Mouse (Mus musculus): ENCODE data around the gene Gm49354. TPM values are rescaled to one million over a fixed set of nuclear protein-coding genes. Genes with fewer than 3 reads are reported as not detected.
"Not testable (repeated sequence)": the region's sequence is repeated elsewhere in the genome, so short reads cannot be mapped to it uniquely, and the experiment has no call there.

The Gm49354 gene
- polyA plus RNA-seq, 1 experiment: not detected

DNA sequence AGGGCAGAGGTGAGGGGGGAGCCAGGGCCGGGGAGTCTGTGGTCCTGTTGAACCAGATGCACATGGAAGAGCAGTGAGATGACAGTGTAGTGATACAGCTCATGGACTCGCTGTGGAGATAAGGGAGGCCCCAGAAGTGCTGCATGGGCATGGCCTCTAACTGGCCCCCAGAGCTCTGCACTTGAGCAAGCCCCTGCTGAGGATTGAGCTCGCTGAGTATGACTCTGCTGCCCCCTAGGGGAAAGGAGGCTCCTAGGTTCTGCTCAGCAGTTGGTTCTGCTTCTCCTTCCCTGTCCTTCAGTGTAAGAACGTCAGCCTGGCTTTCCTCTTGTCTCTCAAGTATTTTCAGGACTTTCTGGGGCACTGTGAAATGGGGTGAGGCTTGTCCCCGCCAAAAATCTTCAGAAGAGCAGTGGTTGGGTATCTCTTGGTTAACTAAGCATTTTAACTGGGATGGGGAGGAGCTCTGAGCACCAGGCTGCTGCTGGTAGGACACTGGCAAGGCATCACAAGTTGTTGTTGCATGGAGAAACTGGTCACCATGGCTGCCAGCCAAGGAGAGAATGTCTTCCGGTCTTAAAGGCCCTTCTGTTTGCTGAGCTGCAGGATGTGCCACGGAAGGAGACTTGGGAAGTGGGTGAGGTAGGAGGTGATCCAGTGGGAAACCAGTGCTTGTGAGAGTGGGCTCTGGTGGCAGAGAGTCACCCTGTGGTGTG is 53.5 kb downstream of the Gm49354 start:
- no peaks in the 10 kb centered on the region for H3K36me3 ChIP-seq (ENCODE audit: control insufficient read depth, insufficient read depth, low read length)
- peaks cover 14% of the 10 kb centered on the region for H3K4me1 ChIP-seq (ENCODE audit: control insufficient read depth, insufficient read depth, low read length)
- H3K27ac ChIP-seq (ENCODE audit: control insufficient read depth, insufficient read depth, low read depth, low read length): no peak overlapping the region
- peak; percentile 72; the same call in 1 of the 2 replicates for TF ChIP-seq CTCF (IDR thresholded peaks at IDR 0.05; ENCODE audit: control insufficient read depth, insufficient read depth, insufficient replicate concordance, low read depth, low read length)
- no peak for TF ChIP-seq POLR2A (IDR thresholded peaks at IDR 0.05; ENCODE audit: control insufficient read depth, low read depth, low read length)
- no peaks in the 10 kb centered on the region for H3K27me3 ChIP-seq (ENCODE audit: control insufficient read depth, insufficient read depth, low read length)
- H3K4me3 ChIP-seq (ENCODE audit: control insufficient read depth, low read depth, low read length): peak overlapping the region; percentile 83

DNA sequence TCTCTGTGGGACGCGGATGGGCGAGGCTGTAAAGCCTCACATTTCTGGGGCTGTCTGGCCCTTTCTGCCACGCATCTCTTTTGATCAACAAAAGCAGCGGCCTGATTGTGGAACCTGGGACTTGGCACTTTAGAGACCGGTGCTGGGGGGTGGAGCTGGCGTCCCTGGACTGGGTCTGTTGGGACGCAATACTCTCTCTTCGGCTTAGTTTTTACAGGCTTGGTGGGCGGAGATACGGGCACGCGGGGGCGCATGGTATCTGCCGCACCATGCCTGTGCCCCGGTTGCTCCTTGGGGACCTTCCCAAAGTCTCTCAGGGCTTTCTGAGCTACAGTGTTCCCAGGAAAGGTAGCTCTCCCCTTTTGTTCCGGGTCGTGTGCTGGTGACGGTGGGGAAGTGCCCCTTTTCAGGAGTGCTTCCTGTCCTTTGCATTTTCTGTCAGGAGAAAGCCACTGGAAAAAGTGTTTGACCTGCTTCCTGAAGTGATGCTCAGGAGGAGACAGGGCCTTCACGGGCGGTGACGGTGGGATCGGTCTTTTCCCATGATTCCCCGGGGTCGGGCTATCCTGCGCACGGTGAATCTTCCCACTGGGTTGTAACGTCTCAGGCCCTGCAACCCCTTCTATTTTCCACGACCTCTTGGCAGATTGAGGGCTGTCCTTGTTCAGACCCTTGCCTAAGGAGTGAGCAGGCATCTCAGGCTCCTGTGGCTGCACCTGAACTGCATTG is 55.7 kb downstream of the Gm49354 start:
- Histone ChIP-seq H3K27me3 (ENCODE audit: control insufficient read depth, insufficient read depth, low read length) (no peaks in the 10 kb centered on the region), H3K27ac (ENCODE audit: control insufficient read depth, insufficient read depth, low read depth, low read length) (peak overlapping the region; percentile 65), H3K4me3 (ENCODE audit: control insufficient read depth, low read depth, low read length) (peak overlapping the region; percentile 82), H3K4me1 (ENCODE audit: control insufficient read depth, insufficient read depth, low read length) (peaks cover 14% of the 10 kb centered on the region), H3K36me3 (ENCODE audit: control insufficient read depth, insufficient read depth, low read length) (no peaks in the 10 kb centered on the region)
- no peak for TF ChIP-seq CTCF (IDR thresholded peaks at IDR 0.05; ENCODE audit: control insufficient read depth, insufficient read depth, insufficient replicate concordance, low read depth, low read length)
- TF ChIP-seq POLR2A (IDR thresholded peaks at IDR 0.05; ENCODE audit: control insufficient read depth, low read depth, low read length): peak; percentile 65; the same call in 1 of the 2 replicates

DNA sequence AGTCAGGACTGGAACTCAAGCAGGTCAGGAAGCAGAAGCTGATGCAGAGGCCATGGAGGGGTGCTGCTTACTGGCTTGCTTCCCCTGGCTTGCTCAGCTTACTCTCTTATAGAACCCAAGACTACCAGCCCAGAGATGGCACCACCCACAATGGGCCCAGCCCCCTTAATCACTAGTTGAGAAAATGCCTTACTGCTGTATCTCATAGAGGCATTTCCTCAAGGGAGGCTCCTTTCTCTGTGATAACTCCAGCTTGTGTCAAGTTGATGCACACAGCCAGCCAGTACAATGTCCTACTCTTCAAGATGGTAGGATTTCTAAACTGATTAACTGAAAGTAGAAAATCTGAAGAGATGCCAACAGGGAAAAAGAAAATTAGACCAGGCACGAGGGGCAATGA is 60.0 kb downstream of the Gm49354 start:
- H3K4me3 ChIP-seq (ENCODE audit: control insufficient read depth, low read depth, low read length); H3K4me1 ChIP-seq (ENCODE audit: control insufficient read depth, insufficient read depth, low read length); H3K36me3 ChIP-seq (ENCODE audit: control insufficient read depth, insufficient read depth, low read length); H3K27ac ChIP-seq (ENCODE audit: control insufficient read depth, insufficient read depth, low read depth, low read length); H3K27me3 ChIP-seq (ENCODE audit: control insufficient read depth, insufficient read depth, low read length): not testable (repeated sequence)

DNA sequence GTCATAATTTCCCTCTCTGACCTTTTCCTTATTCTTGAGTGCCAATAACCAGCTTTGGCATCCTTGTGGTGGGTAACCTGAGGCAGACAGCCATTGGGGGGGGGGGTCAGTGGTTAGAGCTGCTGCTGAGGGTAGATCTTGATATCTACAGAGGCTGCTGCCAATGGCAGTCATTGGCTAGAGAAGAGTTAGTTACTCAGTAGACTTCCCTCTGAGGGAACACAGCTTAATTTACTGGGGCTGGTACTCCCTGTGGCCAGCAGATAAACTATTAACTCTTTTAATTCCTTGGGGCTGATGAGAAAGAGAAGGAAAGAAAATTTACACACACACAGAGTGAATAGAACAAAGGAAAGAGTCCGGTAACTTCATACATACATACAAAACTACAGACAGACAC is 62.6 kb downstream of the Gm49354 start:
- Histone ChIP-seq H3K27ac (ENCODE audit: control insufficient read depth, insufficient read depth, low read depth, low read length) (no peak overlapping the region), H3K36me3 (ENCODE audit: control insufficient read depth, insufficient read depth, low read length) (no peaks in the 10 kb centered on the region), H3K27me3 (ENCODE audit: control insufficient read depth, insufficient read depth, low read length) (no peaks in the 10 kb centered on the region), H3K4me1 (ENCODE audit: control insufficient read depth, insufficient read depth, low read length) (no peaks in the 10 kb centered on the region; the same call in 1 of the 2 replicates), H3K4me3 (ENCODE audit: control insufficient read depth, low read depth, low read length) (no peak overlapping the region)
- no peak for TF ChIP-seq POLR2A (IDR thresholded peaks at IDR 0.05; ENCODE audit: control insufficient read depth, low read depth, low read length)
- no peak for TF ChIP-seq CTCF (IDR thresholded peaks at IDR 0.05; ENCODE audit: control insufficient read depth, insufficient read depth, insufficient replicate concordance, low read depth, low read length)

DNA sequence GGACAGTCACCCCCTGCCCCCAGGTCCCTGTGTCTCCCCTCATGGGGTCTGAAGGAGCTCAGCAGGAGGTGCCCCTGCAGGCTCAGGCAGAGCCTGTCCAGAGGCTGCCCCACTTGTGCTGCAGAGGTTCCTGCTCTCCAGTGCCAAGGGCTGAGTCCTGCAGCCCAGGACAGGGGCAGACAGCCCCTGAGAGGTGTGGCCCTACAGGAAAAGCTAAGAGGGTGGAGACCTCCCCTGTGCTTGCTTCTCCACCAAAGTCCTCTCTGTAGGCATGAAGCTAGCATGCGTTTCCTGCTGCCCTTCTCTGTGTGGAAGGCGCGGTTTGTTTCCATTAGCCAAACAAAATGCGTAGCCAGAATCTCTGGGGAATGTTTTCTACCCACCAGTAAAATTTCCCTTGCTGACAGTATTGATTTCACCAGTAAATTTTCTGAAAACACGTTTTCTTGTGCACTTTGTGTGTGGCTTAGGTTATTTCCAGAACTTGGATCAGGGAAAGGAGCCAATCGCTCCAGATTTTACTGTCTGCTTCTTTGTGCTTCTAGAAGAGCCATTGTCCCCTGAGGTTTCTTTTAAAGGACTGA is 63.1 kb downstream of the Gm49354 start:
- not testable (repeated sequence) for H3K4me3 ChIP-seq (ENCODE audit: control insufficient read depth, low read depth, low read length); H3K27ac ChIP-seq (ENCODE audit: control insufficient read depth, insufficient read depth, low read depth, low read length); H3K27me3 ChIP-seq (ENCODE audit: control insufficient read depth, insufficient read depth, low read length); H3K36me3 ChIP-seq (ENCODE audit: control insufficient read depth, insufficient read depth, low read length); H3K4me1 ChIP-seq (ENCODE audit: control insufficient read depth, insufficient read depth, low read length)

DNA sequence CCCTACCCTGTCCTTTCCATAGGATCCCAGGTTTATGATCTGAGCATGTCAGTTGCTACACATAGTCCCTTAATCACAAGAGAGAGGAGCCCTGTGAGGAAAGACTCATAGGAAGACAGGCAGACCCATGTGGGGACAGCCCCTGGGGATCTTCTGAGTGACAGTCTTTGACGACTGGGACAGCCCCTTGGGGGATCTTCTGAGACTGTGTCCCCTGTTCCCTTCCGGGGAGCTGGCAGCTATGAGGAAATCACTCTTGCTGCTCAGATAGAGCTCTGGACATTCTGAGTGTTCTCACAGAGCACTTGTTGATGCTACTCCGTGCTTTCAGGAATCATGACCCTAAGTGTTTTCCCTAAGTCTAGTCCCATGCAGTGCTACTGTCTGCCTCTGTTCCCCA is 68.3 kb downstream of the Gm49354 start:
- Histone ChIP-seq H3K36me3 (ENCODE audit: control insufficient read depth, insufficient read depth, low read length) (no peaks in the 10 kb centered on the region), H3K27ac (ENCODE audit: control insufficient read depth, insufficient read depth, low read depth, low read length) (no peak overlapping the region), H3K4me1 (ENCODE audit: control insufficient read depth, insufficient read depth, low read length) (peaks cover 3% of the 10 kb centered on the region; the same call in 1 of the 2 replicates), H3K4me3 (ENCODE audit: control insufficient read depth, low read depth, low read length) (peak overlapping the region; percentile 69), H3K27me3 (ENCODE audit: control insufficient read depth, insufficient read depth, low read length) (no peaks in the 10 kb centered on the region)
- no peak for TF ChIP-seq POLR2A (IDR thresholded peaks at IDR 0.05; ENCODE audit: control insufficient read depth, low read depth, low read length)
- no peak for TF ChIP-seq CTCF (IDR thresholded peaks at IDR 0.05; ENCODE audit: control insufficient read depth, insufficient read depth, insufficient replicate concordance, low read depth, low read length)

DNA sequence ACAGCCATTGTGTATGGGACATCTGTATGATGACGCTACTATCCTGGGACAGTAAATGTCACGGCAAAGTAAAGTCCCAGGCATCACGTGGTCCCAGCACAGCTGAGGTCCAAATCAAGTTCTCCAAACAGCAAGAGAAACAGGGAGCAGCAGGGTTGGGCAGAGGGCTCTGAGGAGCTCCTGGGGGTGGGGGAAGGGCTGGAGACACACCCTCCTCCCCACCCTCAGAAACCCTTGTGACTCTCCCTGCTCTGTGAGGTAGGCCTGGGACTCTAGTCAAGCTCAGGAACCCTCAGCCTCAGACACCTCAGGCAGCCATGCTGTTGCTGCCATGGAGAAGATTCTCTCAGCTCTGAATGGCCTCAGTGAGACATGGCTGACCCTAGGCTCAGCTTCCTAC is 70.1 kb downstream of the Gm49354 start, which contains the start of gene Spata31d1b:
Spata31d1b (plus strand) TSS at position 301 of the 400 bp plus-strand sequence.
- H3K4me1 ChIP-seq (ENCODE audit: control insufficient read depth, insufficient read depth, low read length); H3K36me3 ChIP-seq (ENCODE audit: control insufficient read depth, insufficient read depth, low read length); H3K27ac ChIP-seq (ENCODE audit: control insufficient read depth, insufficient read depth, low read depth, low read length); H3K27me3 ChIP-seq (ENCODE audit: control insufficient read depth, insufficient read depth, low read length): not testable (repeated sequence)
- H3K4me3 ChIP-seq (ENCODE audit: control insufficient read depth, low read depth, low read length): peak within 1 kb of the TSS; percentile 69

All from testis, adult 2 months (tissue).